Mouse (Mus musculus) MEL (cell line): ENCODE measurements around the gene Vmn1r193. TPM values are rescaled to one million over a fixed set of nuclear protein-coding genes. Genes with fewer than 3 reads are reported as not detected.

ENCODE experiments used
- DNase-seq: peaks from one replicate; pipeline ENCODE4 v3.0.0; 2011; ENCODE audit warnings: low read depth, low spot score
- H3K27ac ChIP-seq: 2 replicates; pipeline ENCODE4 v1.5.1; 2012; ENCODE audit warnings: low read depth, mild to moderate bottlenecking, control low read depth, low read length, moderate library complexity; ENCODE audit not compliant: control insufficient read depth
- H3K27me3 ChIP-seq, 2 experiments: fragments of 150-350 bp in 1 of 2; sonication (generic) in 1 of 2; 2 replicates each; pipeline ENCODE4 v1.6.1; 2012; ENCODE audit warnings: low read length in 2 of 2, mild to moderate bottlenecking in 2 of 2, improper control_type of control experiment in 1 of 2, moderate library complexity in 1 of 2; ENCODE audit not compliant: insufficient read depth in 2 of 2, control insufficient read depth in 1 of 2
- H3K36me3 ChIP-seq, 2 experiments: 2 replicates each; pipeline ENCODE4 v1.6.1; 2012 to 2014; ENCODE audit warnings: low read length in 2 of 2, improper control_type of control experiment in 1 of 2, inconsistent platforms in 1 of 2, mild to moderate bottlenecking in 1 of 2; ENCODE audit not compliant: insufficient read depth in 2 of 2, control insufficient read depth in 1 of 2
- H3K4me1 ChIP-seq, 2 experiments: fragments of 150-350 bp in 1 of 2; sonication (generic) in 1 of 2; 2 replicates each; pipeline ENCODE4 v1.6.1; 2012; ENCODE audit warnings: low read length in 2 of 2, improper control_type of control experiment in 1 of 2, mild to moderate bottlenecking in 1 of 2; ENCODE audit not compliant: insufficient read depth in 2 of 2, control insufficient read depth in 1 of 2
- H3K4me3 ChIP-seq, 2 experiments: fragments of 150-350 bp in 1 of 2; sonication (generic) in 1 of 2; 2 replicates each; pipeline ENCODE4 v1.5.1; 2012; ENCODE audit warnings: low read depth in 2 of 2, low read length in 2 of 2, mild to moderate bottlenecking in 2 of 2, moderate library complexity in 2 of 2, control low read depth in 1 of 2, improper control_type of control experiment in 1 of 2; ENCODE audit not compliant: control insufficient read depth in 1 of 2, insufficient read depth in 1 of 2
- H3K79me2 ChIP-seq: 2 replicates; pipeline ENCODE4 v1.6.1; 2012; ENCODE audit warnings: mild to moderate bottlenecking, low read length, moderate library complexity; ENCODE audit not compliant: control insufficient read depth, poor library complexity, insufficient read depth
- H3K9ac ChIP-seq: 2 replicates; pipeline ENCODE4 v1.6.1; 2012; ENCODE audit warnings: low read depth, mild to moderate bottlenecking, control low read depth, low read length, moderate library complexity; ENCODE audit not compliant: control insufficient read depth, poor library complexity, severe bottlenecking
- H3K9me3 ChIP-seq: fragments of 150-350 bp; sonication (generic); replicated peaks from 2 replicates; pipeline ENCODE4 v1.6.1; 2012; ENCODE audit warnings: mild to moderate bottlenecking, low read length, improper control_type of control experiment, moderate library complexity; ENCODE audit not compliant: insufficient read depth
- BHLHE40 ChIP-seq: IDR thresholded peaks from 2 replicates; pipeline ENCODE4 v1.6.1; 2012; ENCODE audit warnings: low read depth, mild to moderate bottlenecking, inconsistent platforms, low read length, improper control_type of control experiment, borderline replicate concordance
- E2F4 ChIP-seq: IDR thresholded peaks from 2 replicates; pipeline ENCODE4 v1.6.1; 2011; ENCODE audit warnings: low read depth, low read length, improper control_type of control experiment, borderline replicate concordance
- EP300 ChIP-seq, 2 experiments: IDR thresholded peaks; 2 replicates each; pipeline ENCODE4 v1.6.1; 2011; ENCODE audit warnings: improper control_type of control experiment in 2 of 2, low read length in 2 of 2, low read depth in 1 of 2, mild to moderate bottlenecking in 1 of 2
- GATA1 ChIP-seq: IDR thresholded peaks from 2 replicates; pipeline ENCODE4 v1.6.1; 2011; ENCODE audit warnings: low read depth, low read length, improper control_type of control experiment
- MAFK ChIP-seq: IDR thresholded peaks from 2 replicates; pipeline ENCODE4 v1.6.1; 2011; ENCODE audit warnings: low read depth, mild to moderate bottlenecking, low read length, improper control_type of control experiment, borderline replicate concordance
- MAX ChIP-seq: IDR thresholded peaks from 2 replicates; pipeline ENCODE4 v1.6.1; 2011; ENCODE audit warnings: low read length, improper control_type of control experiment
- MAZ ChIP-seq: IDR thresholded peaks from 2 replicates; pipeline ENCODE4 v1.6.1; 2012; ENCODE audit warnings: low read depth, mild to moderate bottlenecking, inconsistent platforms, low read length, improper control_type of control experiment
- MYB ChIP-seq: IDR thresholded peaks from 2 replicates; pipeline ENCODE4 v1.6.1; 2011; ENCODE audit warnings: mild to moderate bottlenecking, low read depth, low read length, improper control_type of control experiment
- MYC ChIP-seq: IDR thresholded peaks from 2 replicates; pipeline ENCODE4 v1.6.1; 2011; ENCODE audit warnings: low read depth, mild to moderate bottlenecking, low read length, improper control_type of control experiment, moderate library complexity
- NRF1 ChIP-seq: IDR thresholded peaks from 2 replicates; pipeline ENCODE4 v1.6.1; 2014; ENCODE audit warnings: low read depth, mild to moderate bottlenecking, inconsistent platforms, low read length, improper control_type of control experiment, moderate library complexity; ENCODE audit not compliant: poor library complexity, insufficient read depth, severe bottlenecking
- TCF12 ChIP-seq: IDR thresholded peaks from 2 replicates; pipeline ENCODE4 v1.6.1; 2014; ENCODE audit warnings: low read depth, mild to moderate bottlenecking, inconsistent platforms, low read length, improper control_type of control experiment, moderate library complexity
- polyA plus RNA-seq, 2 experiments: library from polyadenylated mRNA; stranded (reverse) in 1 of 2; unstranded in 1 of 2; fragments of >175 nt in 1 of 2; fragments of >200 nt in 1 of 2; gene quantifications; 2 replicates each; pipeline versions ENCODE4 v1.2.1 to v1.2.4; 2012; ENCODE audit warnings: low replicate concordance in 2 of 2, low read depth in 1 of 2; ENCODE audit not compliant: insufficient read length in 2 of 2, insufficient read depth in 1 of 2, missing spikeins in 1 of 2
- total RNA-seq: library from RNA; depleted of rRNA; stranded (reverse); fragments of 300-350 nt; gene quantifications from 2 replicates; pipeline ENCODE4 v1.2.3, GENCODE M21; 2012; rRNA removed

Gene Vmn1r193
- total and polyA plus RNA-seq, 3 experiments = not detected

DNA sequence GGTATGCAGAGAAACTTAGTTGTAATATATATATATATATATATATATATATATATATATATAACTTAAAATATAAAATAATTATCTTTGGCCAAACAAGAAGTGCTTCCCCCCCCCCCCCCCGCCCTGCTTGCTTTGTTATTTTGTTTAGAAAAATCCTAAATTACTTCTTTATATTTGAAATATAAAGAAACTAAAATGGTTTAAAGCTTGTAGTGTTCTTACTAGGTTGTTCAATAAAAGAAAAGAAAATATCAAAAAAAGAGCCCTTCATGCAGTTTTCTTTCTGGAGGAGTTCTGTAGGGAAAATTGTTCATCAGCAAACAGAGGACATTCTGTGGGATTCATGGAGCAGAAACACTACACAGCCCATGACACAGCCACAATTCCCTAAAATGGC is 39.1 kb downstream of the Vmn1r193 start, which contains the start of gene Vmn1r191:
Vmn1r191 (minus strand) TSS at position 101 of the 400 bp plus-strand sequence.
- no peaks in the 10 kb centered on the region for H3K4me1 ChIP-seq
- no peak within 1 kb of the TSS for H3K9ac ChIP-seq
- TF ChIP-seq MAX = no peak
- TF ChIP-seq E2F4 = no peak
- no peak for TF ChIP-seq NRF1
- no peak for TF ChIP-seq MYC
- TF ChIP-seq BHLHE40 = no peak
- H3K9me3 ChIP-seq = no peaks in the 10 kb centered on the region
- no peak for DNase-seq
- H3K36me3 ChIP-seq = no peaks in the 10 kb centered on the region
- H3K27ac ChIP-seq = no peak within 1 kb of the TSS
- H3K79me2 ChIP-seq = no peaks in the 10 kb centered on the region
- no peak within 1 kb of the TSS for H3K4me3 ChIP-seq
- no peaks in the 10 kb centered on the region for H3K27me3 ChIP-seq

- Histone ChIP-seq H3K27ac (no peak overlapping the region), H3K27me3 (no peaks in the 10 kb centered on the region), H3K9ac (no peak overlapping the region), H3K4me3 (no peak overlapping the region), H3K36me3 (no peaks in the 10 kb centered on the region), H3K9me3 (no peaks in the 10 kb centered on the region), H3K4me1 (no peaks in the 10 kb centered on the region), H3K79me2 (no peaks in the 10 kb centered on the region)
- no peak for DNase-seq
- TF ChIP-seq GATA1 (no peak), EP300 (IDR thresholded peaks at IDR 0.05; ENCODE audit: low read depth in 1 of 2, low read length in 2 of 2) (no peak), TCF12 (no peak), MAFK (no peak), MYB (no peak), MAZ (no peak)
These were observed 54.5 kb downstream of the Vmn1r193 start for GRCm38 (mm10) chr13:22168416-22168815.

Other genes starting within 250 kb of the Vmn1r193 start
- gene Pom121l2, start 242.0 kb downstream of the Vmn1r193 start, total RNA-seq = not detected in 2 replicates
- not detected for gene Pom121l2, start 242.0 kb downstream of the Vmn1r193 start, polyA plus RNA-seq
- not detected in 2 replicates for gene Prss16, start 213.4 kb downstream of the Vmn1r193 start, total RNA-seq
- under 1 TPM in 1 of 2 experiments, not detected in 1; 0.47 TPM for gene Prss16, start 213.4 kb downstream of the Vmn1r193 start, polyA plus RNA-seq
- 1,264 and 1,284 TPM in 2 replicates for gene Hist1h2ah, start 187.6 kb downstream of the Vmn1r193 start, total RNA-seq
- gene Hist1h2ah, start 187.6 kb downstream of the Vmn1r193 start, polyA plus RNA-seq = 1 to 10 TPM in 1 of 2 experiments, not detected in 1; 3.7 TPM
- gene Hist1h2bk, start 187.3 kb downstream of the Vmn1r193 start, total RNA-seq = 2,495 and 3,316 TPM in 2 replicates
- gene Hist1h2bk, start 187.3 kb downstream of the Vmn1r193 start, polyA plus RNA-seq = 1 to 10 TPM in 1 of 2 experiments, not detected in 1; 5.7 TPM
- 1,065 and 1,370 TPM in 2 replicates for gene Hist1h4i, start 181.8 kb downstream of the Vmn1r193 start, total RNA-seq
- gene Hist1h4i, start 181.8 kb downstream of the Vmn1r193 start, polyA plus RNA-seq = 10 to 100 TPM in 1 of 2 experiments, not detected in 1; 10.4 TPM
- 766 and 975 TPM in 2 replicates for gene Hist1h2ag, start 180.2 kb downstream of the Vmn1r193 start, total RNA-seq
- 1 to 10 TPM in 1 of 2 experiments, not detected in 1; 5.9 TPM for gene Hist1h2ag, start 180.2 kb downstream of the Vmn1r193 start, polyA plus RNA-seq
- 2,032 and 2,655 TPM in 2 replicates for gene Hist1h2bj, start 179.9 kb downstream of the Vmn1r193 start, total RNA-seq
- 1 to 10 TPM in 1 of 2 experiments, not detected in 1; 4.7 TPM for gene Hist1h2bj, start 179.9 kb downstream of the Vmn1r193 start, polyA plus RNA-seq
- not detected in 2 replicates for gene Vmn1r188, start 138.7 kb downstream of the Vmn1r193 start, total RNA-seq
- not detected for gene Vmn1r188, start 138.7 kb downstream of the Vmn1r193 start, polyA plus RNA-seq
- not detected in 2 replicates for gene Vmn1r189, start 117.3 kb downstream of the Vmn1r193 start, total RNA-seq
- gene Vmn1r189, start 117.3 kb downstream of the Vmn1r193 start, polyA plus RNA-seq = not detected
- not detected in 2 replicates for gene Vmn1r191, start 39.2 kb downstream of the Vmn1r193 start, total RNA-seq
- gene Vmn1r191, start 39.2 kb downstream of the Vmn1r193 start, polyA plus RNA-seq = not detected
- gene Vmn1r192, start 32.0 kb downstream of the Vmn1r193 start, total RNA-seq = not detected in 2 replicates
- not detected for gene Vmn1r192, start 32.0 kb downstream of the Vmn1r193 start, polyA plus RNA-seq
- gene Vmn1r194, start 21.1 kb upstream of the Vmn1r193 start, total RNA-seq = not detected in 2 replicates
- gene Vmn1r194, start 21.1 kb upstream of the Vmn1r193 start, polyA plus RNA-seq = not detected
- not detected in 2 replicates for gene Vmn1r195, start 47.4 kb upstream of the Vmn1r193 start, total RNA-seq
- not detected for gene Vmn1r195, start 47.4 kb upstream of the Vmn1r193 start, polyA plus RNA-seq
- gene Vmn1r196, start 66.8 kb upstream of the Vmn1r193 start, total RNA-seq = 0.03 TPM in 1 of 2 replicates, not detected in the other
- not detected for gene Vmn1r196, start 66.8 kb upstream of the Vmn1r193 start, polyA plus RNA-seq
- not detected in 2 replicates for gene Vmn1r197, start 101.4 kb upstream of the Vmn1r193 start, total RNA-seq
- not detected for gene Vmn1r197, start 101.4 kb upstream of the Vmn1r193 start, polyA plus RNA-seq
- gene Vmn1r198, start 127.2 kb upstream of the Vmn1r193 start, total RNA-seq = not detected in 2 replicates
- not detected for gene Vmn1r198, start 127.2 kb upstream of the Vmn1r193 start, polyA plus RNA-seq
- gene Vmn1r199, start 156.7 kb upstream of the Vmn1r193 start, total RNA-seq = not detected in 2 replicates
- not detected for gene Vmn1r199, start 156.7 kb upstream of the Vmn1r193 start, polyA plus RNA-seq
- not detected in 2 replicates for gene Vmn1r200, start 167.2 kb upstream of the Vmn1r193 start, total RNA-seq
- not detected for gene Vmn1r200, start 167.2 kb upstream of the Vmn1r193 start, polyA plus RNA-seq
- not detected in 2 replicates for gene Vmn1r201, start 248.8 kb upstream of the Vmn1r193 start, total RNA-seq
- not detected for gene Vmn1r201, start 248.8 kb upstream of the Vmn1r193 start, polyA plus RNA-seq